Mouse (Mus musculus) embryonic facial prominence, embryonic 15.5 days (tissue): ENCODE measurements around the gene Zfyve21. TPM values are rescaled to one million over a fixed set of nuclear protein-coding genes. Genes with fewer than 3 reads are reported as not detected.
A peak's percentile ranks its signal among the peaks of the same experiment; 100 is the strongest.

Experiments
- ATAC-seq: fragments of 200-750 bp; cut with Nextera tagmentation; 2 replicates; pipeline ENCODE4 v1.8.0; 2017; ENCODE audit warnings: low read depth, moderate TSS enrichment; ENCODE audit not compliant: insufficient number of reproducible peaks, low FRiP score, low TSS enrichment
- H3K27ac ChIP-seq: fragments of 300-500 bp; sonication (generic); replicated peaks from 2 replicates; pipeline ENCODE4 v1.5.1; 2015; ENCODE audit warnings: mild to moderate bottlenecking, inconsistent platforms
- H3K27me3 ChIP-seq: fragments of 300-500 bp; sonication (generic); 2 replicates; pipeline ENCODE4 v1.6.1; 2015; ENCODE audit warnings: inconsistent platforms
- H3K36me3 ChIP-seq: fragments of 300-500 bp; sonication (generic); 2 replicates; pipeline ENCODE4 v1.6.1; 2015; ENCODE audit warnings: mild to moderate bottlenecking, inconsistent platforms
- H3K4me1 ChIP-seq: fragments of 300-500 bp; sonication (generic); 2 replicates; pipeline ENCODE4 v1.6.1; 2015; ENCODE audit warnings: inconsistent platforms
- H3K4me2 ChIP-seq: fragments of 300-500 bp; sonication (generic); replicated peaks from 2 replicates; pipeline ENCODE4 v1.6.1; 2015; ENCODE audit warnings: mild to moderate bottlenecking, inconsistent platforms
- H3K4me3 ChIP-seq: fragments of 300-500 bp; sonication (generic); replicated peaks from 2 replicates; pipeline ENCODE4 v1.5.1; 2015; ENCODE audit warnings: mild to moderate bottlenecking, inconsistent platforms
- H3K9ac ChIP-seq: fragments of 300-500 bp; sonication (generic); 2 replicates; pipeline ENCODE4 v1.6.1; 2015; ENCODE audit warnings: inconsistent platforms
- H3K9me3 ChIP-seq: fragments of 300-500 bp; sonication (generic); replicated peaks from 2 replicates; pipeline ENCODE4 v1.6.1; 2016; ENCODE audit warnings: inconsistent platforms
- WGBS: fragments of 180-500 bp; shearing (Covaris S2); methylation state at CpG from one replicate; pipeline ENCODE4 v1.1.7; 2015; 5-methylcytosine and 5-hydroxymethylcytosine counted together
- polyA plus RNA-seq: library from polyadenylated mRNA; unstranded; fragments of >200 nt; fragmentation: Nextera tagmentation; extraction: Ambion mirVana; gene quantifications from 2 replicates; pipeline ENCODE4 v1.2.1, GENCODE M21; 2015

Gene Zfyve21
- polyA plus RNA-seq, 1 experiment from 2014 or later = 120 TPM

- Histone ChIP-seq H3K27me3 (no peaks in the 10 kb centered on the region), H3K9ac (no peak overlapping the region), H3K9me3 (no peaks in the 10 kb centered on the region), H3K4me2 (no peak overlapping the region), H3K36me3 (peaks cover 91% of the 10 kb centered on the region), H3K4me3 (no peak overlapping the region), H3K27ac (no peak overlapping the region), H3K4me1 (no peaks in the 10 kb centered on the region)
- WGBS = 71% methylated on average over 5 of the region's 5 CpGs
- peak; percentile 35; the same call in 1 of the 2 replicates for ATAC-seq
Observed at GRCm38 (mm10) chr12:111803538-111803937, 10.4 kb upstream of the Zfyve21 start.

- Histone ChIP-seq H3K36me3 (peaks cover 47% of the 10 kb centered on the region), H3K27ac (no peak overlapping the region), H3K4me2 (no peak overlapping the region), H3K4me3 (no peak overlapping the region), H3K9me3 (no peaks in the 10 kb centered on the region), H3K9ac (no peak overlapping the region), H3K4me1 (peaks cover 34% of the 10 kb centered on the region), H3K27me3 (no peaks in the 10 kb centered on the region)
- 88% methylated on average over 6 of the region's 6 CpGs for WGBS
- no peak for ATAC-seq
Observed at GRCm38 (mm10) chr12:111808775-111809174, 5.2 kb upstream of the Zfyve21 start.

GRCm38 (mm10) chr12:111809762-111810161, 4.2 kb upstream of the Zfyve21 start:
- Histone ChIP-seq H3K9ac (no peak overlapping the region; the same call in 1 of the 2 replicates), H3K4me3 (no peak overlapping the region; the same call in 1 of the 2 replicates), H3K9me3 (no peaks in the 10 kb centered on the region), H3K4me1 (peaks cover 35% of the 10 kb centered on the region), H3K27ac (peak overlapping the region; percentile 76), H3K27me3 (no peaks in the 10 kb centered on the region), H3K4me2 (peak overlapping the region; percentile 15; the same call in 1 of the 2 replicates), H3K36me3 (peaks cover 39% of the 10 kb centered on the region)
- under 1% methylated on average over 9 of the region's 9 CpGs for WGBS
- ATAC-seq = peak; percentile 45

- no peak overlapping the region for H3K4me2 ChIP-seq
Observed at GRCm38 (mm10) chr12:111812075-111812474, 1.9 kb upstream of the Zfyve21 start.

DNA sequence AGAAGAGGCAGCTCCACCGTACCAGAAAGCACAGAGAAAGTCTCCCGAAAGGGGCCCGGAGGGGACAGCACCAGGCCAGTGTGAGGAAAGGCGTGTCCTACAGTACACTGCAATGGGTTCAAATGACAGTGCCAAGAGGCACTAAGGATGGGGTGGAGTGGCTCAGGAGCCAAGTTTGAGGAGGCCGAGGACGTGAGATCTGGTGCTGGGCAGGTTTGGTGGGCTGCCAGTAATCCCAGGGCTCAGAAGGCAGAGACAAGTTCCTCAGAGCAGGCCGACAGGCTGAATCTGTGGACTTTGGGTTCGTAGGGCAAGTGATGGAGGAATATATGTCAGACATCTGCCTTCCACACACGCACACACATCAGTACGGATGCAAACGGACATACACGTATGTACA, 1.4 kb upstream of the Zfyve21 start:
- peaks cover 13% of the 10 kb centered on the region for H3K36me3 ChIP-seq
- 57% methylated on average over 12 of the region's 12 CpGs for WGBS
- no peaks in the 10 kb centered on the region for H3K9me3 ChIP-seq
- no peaks in the 10 kb centered on the region for H3K27me3 ChIP-seq
- H3K9ac ChIP-seq = peak overlapping the region; percentile 27; the same call in 1 of the 2 replicates
- peak overlapping the region; percentile 93 for H3K4me3 ChIP-seq
- no peak for ATAC-seq
- H3K4me2 ChIP-seq = peak overlapping the region; percentile 85
- H3K4me1 ChIP-seq = peaks cover 59% of the 10 kb centered on the region
- H3K27ac ChIP-seq = no peak overlapping the region

More at GRCm38 (mm10) chr12:111812075-111812474, 1.9 kb upstream of the Zfyve21 start:
- Histone ChIP-seq H3K36me3 (peaks cover 16% of the 10 kb centered on the region), H3K9ac (no peak overlapping the region), H3K4me3 (no peak overlapping the region), H3K27ac (no peak overlapping the region), H3K4me1 (peaks cover 58% of the 10 kb centered on the region), H3K27me3 (no peaks in the 10 kb centered on the region), H3K9me3 (no peaks in the 10 kb centered on the region)
- ATAC-seq = no peak
- 85% methylated on average over 13 of the region's 13 CpGs for whole genome bisulfite sequencing

- no peaks in the 10 kb centered on the region for H3K9me3 ChIP-seq
- H3K27me3 ChIP-seq = no peaks in the 10 kb centered on the region
- no peak overlapping the region for H3K27ac ChIP-seq
- no peak for ATAC-seq
- H3K4me1 ChIP-seq = peaks cover 65% of the 10 kb centered on the region
- peak overlapping the region; percentile 85 for H3K4me2 ChIP-seq
- 4% methylated on average over 27 of the region's 27 CpGs for whole genome bisulfite sequencing
- H3K4me3 ChIP-seq = peak overlapping the region; percentile 93
- H3K36me3 ChIP-seq = peaks cover 12% of the 10 kb centered on the region
- peak overlapping the region; percentile 54 for H3K9ac ChIP-seq
Observed at GRCm38 (mm10) chr12:111813111-111813765, 732 bp upstream of the Zfyve21 start.

DNA sequence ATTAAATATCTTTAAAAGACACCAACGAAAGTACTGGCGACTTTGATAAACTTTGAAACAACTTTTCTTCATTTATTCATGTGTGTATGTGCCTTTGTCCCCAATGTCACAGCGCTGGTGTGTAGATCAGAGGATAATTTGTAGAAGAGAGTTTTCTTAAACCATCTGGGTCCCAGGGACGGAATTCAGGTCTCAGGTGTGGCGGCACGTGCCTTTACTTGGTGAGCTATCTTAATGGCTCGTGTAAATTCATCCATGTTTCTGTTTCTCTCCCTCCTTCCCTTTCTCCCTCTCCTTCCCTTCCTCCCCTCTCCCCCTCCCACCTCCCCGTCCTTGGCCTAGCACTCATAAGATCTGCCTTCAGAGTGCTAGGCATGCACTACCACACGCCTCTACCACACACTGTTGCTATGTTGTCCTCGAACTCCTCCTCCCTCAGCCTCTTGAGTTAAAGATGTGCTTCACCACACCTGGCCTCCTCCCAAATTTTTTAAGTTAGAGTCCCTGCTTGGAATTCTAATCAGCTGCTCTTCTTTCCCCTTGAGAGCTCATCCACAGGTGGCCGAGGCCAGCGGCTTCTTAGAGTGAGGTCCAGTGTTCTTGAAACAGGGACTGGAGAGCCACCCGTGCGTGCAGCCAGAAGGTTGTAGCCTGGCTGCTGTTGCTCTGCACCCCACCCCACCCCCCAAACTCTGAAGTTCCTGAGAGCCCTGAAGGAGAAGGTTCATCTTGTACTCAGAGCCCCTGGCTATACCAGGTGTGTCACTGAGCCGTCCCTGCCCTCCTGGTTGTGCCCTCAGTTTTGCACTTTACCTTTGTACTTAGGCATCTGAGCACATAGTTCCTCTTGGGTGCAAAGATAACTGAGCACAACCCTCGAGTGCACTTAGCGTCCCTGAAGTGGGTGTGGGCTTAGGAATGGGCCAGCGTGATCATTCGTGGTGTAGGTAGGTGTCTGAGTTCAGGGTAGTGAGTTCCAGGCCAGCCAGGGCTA, 1.1 kb downstream of the Zfyve21 start:
- Histone ChIP-seq H3K9me3 (no peaks in the 10 kb centered on the region), H3K36me3 (peaks cover 5% of the 10 kb centered on the region; the same call in 1 of the 2 replicates), H3K4me1 (peaks cover 59% of the 10 kb centered on the region), H3K27ac (peak overlapping the region; percentile 95), H3K27me3 (no peaks in the 10 kb centered on the region), H3K4me2 (peak overlapping the region; percentile 68), H3K9ac (peak overlapping the region; percentile 69; the same call in 1 of the 2 replicates), H3K4me3 (peak overlapping the region; percentile 93)
- WGBS = 21% methylated on average over 19 of the region's 19 CpGs
- no peak for ATAC-seq

DNA sequence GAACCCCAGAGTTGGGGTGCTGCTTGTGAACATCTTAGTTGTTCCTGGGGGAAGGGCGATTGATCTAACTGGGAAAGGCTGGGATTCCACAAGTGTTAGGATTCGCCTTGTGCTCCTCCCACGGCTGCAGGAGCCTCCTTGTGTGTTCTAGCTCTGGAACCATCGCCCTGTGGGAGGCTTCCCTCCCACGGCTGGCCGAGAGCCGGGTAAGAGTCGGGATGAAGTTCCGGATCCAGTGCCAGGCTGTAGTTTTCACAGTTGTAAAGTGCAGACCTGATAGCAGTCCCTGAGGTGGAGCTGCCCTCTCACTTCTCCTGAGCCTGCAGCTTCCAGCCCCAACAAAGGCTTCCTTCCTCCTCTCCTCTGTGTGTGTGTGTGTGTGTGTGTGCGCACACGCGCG, 2.6 kb downstream of the Zfyve21 start:
- WGBS = 64% methylated on average over 13 of the region's 13 CpGs
- H3K9ac ChIP-seq = no peak overlapping the region
- no peak for ATAC-seq
- H3K4me3 ChIP-seq = peak overlapping the region; percentile 8
- peak overlapping the region; percentile 68 for H3K4me2 ChIP-seq
- peaks cover 5% of the 10 kb centered on the region; the same call in 1 of the 2 replicates for H3K36me3 ChIP-seq
- H3K27ac ChIP-seq = peak overlapping the region; percentile 48; the same call in 1 of the 2 replicates
- peaks cover 65% of the 10 kb centered on the region for H3K4me1 ChIP-seq
- H3K9me3 ChIP-seq = no peaks in the 10 kb centered on the region
- H3K27me3 ChIP-seq = no peaks in the 10 kb centered on the region

GRCm38 (mm10) chr12:111816967-111817366, 3.0 kb downstream of the Zfyve21 start:
- peak overlapping the region; percentile 68 for H3K4me2 ChIP-seq
- WGBS = 68% methylated on average over 9 of the region's 9 CpGs
- no peaks in the 10 kb centered on the region for H3K9me3 ChIP-seq
- H3K36me3 ChIP-seq = peaks cover 5% of the 10 kb centered on the region; the same call in 1 of the 2 replicates
- H3K4me3 ChIP-seq = no peak overlapping the region
- no peak overlapping the region for H3K9ac ChIP-seq
- 0 out of 2 replicates have a peak overlapping the region, but pooled peaks have one; percentile 48 for H3K27ac ChIP-seq
- peaks cover 66% of the 10 kb centered on the region for H3K4me1 ChIP-seq
- H3K27me3 ChIP-seq = no peaks in the 10 kb centered on the region
- ATAC-seq = no peak

GRCm38 (mm10) chr12:111817991-111818390, 4.0 kb downstream of the Zfyve21 start:
- H3K9me3 ChIP-seq = no peaks in the 10 kb centered on the region
- H3K27ac ChIP-seq = no peak overlapping the region
- peaks cover 62% of the 10 kb centered on the region for H3K4me1 ChIP-seq
- H3K9ac ChIP-seq = no peak overlapping the region
- peaks cover 8% of the 10 kb centered on the region for H3K36me3 ChIP-seq
- H3K4me3 ChIP-seq = no peak overlapping the region
- 83% methylated on average over 8 of the region's 8 CpGs for WGBS
- ATAC-seq = no peak
- H3K4me2 ChIP-seq = no peak overlapping the region
- no peaks in the 10 kb centered on the region for H3K27me3 ChIP-seq

DNA sequence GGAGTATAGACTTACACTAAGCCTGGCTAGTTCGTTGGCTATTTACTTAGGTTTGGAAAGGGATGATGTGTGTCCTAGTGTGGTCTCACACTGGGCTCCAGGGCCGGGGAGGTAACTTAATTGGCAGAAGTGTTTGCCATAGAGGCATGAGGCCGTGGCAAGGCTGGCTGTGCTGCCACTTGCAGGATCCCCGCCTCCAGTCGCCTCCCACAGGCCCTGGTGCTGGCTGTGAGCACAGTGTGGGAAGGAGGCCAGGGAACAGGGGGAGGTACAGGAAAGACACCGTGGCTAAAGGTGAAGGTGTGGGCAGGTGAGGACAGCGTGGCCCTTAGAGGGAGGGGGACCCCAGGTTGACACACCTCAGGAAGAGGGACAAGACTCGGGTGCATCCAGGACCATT, 6.0 kb downstream of the Zfyve21 start:
- H3K4me2 ChIP-seq = no peak overlapping the region

More for the DNA sequence above, 6.0 kb downstream of the Zfyve21 start:
- Histone ChIP-seq H3K27me3 (no peaks in the 10 kb centered on the region), H3K9me3 (no peaks in the 10 kb centered on the region), H3K4me3 (no peak overlapping the region), H3K4me1 (peaks cover 55% of the 10 kb centered on the region), H3K36me3 (peaks cover 28% of the 10 kb centered on the region), H3K27ac (no peak overlapping the region), H3K9ac (no peak overlapping the region)
- 68% methylated on average over 8 of the region's 8 CpGs for WGBS
- ATAC-seq = no peak
